Mouse (Mus musculus) megakaryocyte progenitor cell, adult 5-6 weeks (primary cell): ENCODE data around the gene Acot7. TPM values are rescaled to one million over a fixed set of nuclear protein-coding genes. Genes with fewer than 3 reads are reported as not detected.
"Not testable (repeated sequence)": the region's sequence is repeated elsewhere in the genome, so short reads cannot be mapped to it uniquely, and the experiment has no call there.

ENCODE experiments used
- ATAC-seq: replicated peaks from 2 replicates; pipeline ENCODE4 v1.8.0; 2016; ENCODE audit warnings: mild to moderate bottlenecking, moderate TSS enrichment, inconsistent platforms; ENCODE audit not compliant: poor library complexity
- total RNA-seq, 2 experiments: library from RNA; stranded (forward) in 1 of 2; stranded (reverse) in 1 of 2; fragments of 157-497, 149-512 nt in 1 of 2; fragments of 200-1000 nt in 1 of 2; gene quantifications; 2 replicates each; pipeline versions ENCODE4 v1.2.3 to v1.2.4; 2015 to 2017

Gene Acot7
- total RNA-seq, 2 experiments from 2014 or later: 76.7 to 79.3 TPM

DNA sequence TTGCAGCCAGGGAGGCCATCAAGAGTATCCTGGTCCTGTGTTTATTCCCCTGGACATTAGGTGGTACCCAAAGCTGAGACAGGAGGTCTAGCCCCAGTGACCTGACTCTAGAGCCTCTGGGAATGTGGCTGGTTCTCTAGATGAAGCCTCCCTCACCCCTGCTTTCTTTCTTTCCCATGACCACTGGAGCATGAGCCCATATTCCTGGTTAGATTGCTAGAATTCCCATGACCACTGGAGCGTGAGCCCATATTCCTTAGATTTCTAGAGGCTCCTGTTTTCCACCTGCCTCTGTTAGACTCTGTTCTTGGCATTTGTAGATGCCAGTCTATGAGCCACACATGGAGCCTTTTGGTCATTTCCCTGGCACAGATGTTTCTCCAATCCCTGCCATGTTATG lies 24.5 kb downstream of the Acot7 start:
- ATAC-seq: no peak

DNA sequence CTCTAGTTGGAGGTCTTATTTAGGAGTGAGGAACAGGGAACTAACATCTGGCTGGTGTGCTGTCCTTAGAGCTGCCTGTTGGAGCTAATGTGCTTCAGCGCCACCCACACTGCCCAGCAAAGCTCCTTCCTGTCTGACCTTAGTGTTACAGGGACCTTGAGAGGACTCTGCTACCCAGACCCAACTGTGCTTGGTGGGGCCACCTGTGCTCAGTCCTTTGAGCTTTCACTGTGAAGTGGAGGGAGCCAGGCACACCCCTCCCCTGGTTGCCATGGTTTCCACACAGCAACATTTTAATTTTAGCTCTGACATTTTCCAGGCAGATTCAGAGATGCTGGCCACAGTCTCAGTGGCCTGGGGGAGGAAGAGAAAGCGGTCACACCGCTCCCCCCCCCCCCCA lies 25.0 kb downstream of the Acot7 start:
- no peak for ATAC-seq

DNA sequence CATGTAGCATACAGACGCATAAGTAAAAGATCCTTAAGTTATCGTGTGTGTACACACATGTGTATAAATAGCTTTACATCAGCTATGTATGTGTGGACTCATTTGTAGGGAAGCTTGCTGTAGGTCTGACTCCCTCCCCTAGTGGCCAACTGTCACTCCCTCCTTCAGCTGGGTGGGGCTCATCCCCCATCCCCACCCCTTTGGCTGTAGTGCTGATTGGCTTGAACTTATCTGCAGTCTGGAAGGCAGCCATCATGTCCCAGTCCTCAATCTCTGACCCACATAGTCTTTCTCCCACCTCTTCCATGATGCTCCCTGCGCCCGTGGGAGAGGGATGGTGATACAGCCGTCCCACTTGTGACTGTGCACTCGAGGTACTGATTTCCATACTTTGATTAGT lies 26.7 kb downstream of the Acot7 start:
- ATAC-seq: peak; percentile 79

DNA sequence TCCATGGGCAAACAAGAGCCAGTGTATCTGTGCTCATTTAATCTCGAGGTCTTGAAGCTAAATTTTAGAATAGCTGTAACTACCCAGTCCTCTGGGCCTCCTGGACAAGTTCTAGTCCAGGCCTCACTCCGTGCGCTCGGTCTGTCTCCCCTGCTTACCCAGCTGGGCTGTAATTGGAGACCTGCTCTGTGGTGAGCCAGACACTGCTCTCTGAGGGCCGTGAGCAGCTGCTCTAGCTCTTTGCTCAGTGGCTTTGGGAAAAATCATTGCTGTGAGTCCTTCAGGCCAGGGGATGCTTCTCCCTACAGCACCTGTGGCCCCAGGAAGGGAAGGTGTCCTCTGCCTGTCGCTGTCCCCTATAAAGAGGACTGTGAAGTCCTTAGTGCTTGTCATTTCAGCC lies 28.3 kb downstream of the Acot7 start:
- no peak for ATAC-seq

DNA sequence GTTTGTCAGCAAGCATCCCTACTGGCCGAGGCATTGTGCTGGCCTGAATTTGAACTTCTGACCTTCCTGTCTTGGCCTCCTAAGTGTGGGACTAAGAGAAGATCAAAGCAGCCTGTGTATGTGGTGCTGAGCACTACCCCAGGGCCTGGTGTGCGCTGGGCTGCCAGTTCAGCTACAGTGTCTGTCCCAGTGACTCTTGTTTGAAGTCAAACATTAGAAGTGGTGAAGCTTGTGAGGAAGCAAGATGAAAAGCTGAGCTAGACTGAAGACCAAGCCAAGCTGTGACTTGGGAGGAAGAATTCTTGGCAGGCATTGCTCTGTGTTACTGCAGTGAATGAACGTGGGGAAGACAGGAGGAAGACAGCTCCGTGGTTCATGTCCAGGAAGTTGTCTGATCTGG lies 31.7 kb downstream of the Acot7 start:
- ATAC-seq: no peak

DNA sequence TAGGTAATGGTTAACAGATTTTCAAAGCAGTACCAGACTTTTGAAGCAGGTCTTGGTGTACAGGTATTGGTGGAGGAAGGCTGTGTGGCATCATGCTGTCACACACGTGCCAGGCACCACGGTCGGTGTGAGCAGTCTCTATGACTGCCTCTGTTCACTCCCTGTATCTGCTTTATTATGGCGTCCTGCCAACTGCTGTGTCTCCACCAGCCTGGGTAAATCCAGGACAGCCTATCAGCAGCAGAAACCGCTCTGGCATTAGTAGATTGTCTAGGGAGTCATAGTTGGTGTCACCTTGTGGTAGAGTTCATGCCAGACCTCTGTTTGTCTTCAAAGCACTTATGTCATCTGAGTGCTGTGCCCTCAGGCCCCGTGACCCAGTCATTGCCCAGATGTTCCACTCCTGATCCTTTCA lies 34.2 kb downstream of the Acot7 start:
- peak; percentile 84 for ATAC-seq

DNA sequence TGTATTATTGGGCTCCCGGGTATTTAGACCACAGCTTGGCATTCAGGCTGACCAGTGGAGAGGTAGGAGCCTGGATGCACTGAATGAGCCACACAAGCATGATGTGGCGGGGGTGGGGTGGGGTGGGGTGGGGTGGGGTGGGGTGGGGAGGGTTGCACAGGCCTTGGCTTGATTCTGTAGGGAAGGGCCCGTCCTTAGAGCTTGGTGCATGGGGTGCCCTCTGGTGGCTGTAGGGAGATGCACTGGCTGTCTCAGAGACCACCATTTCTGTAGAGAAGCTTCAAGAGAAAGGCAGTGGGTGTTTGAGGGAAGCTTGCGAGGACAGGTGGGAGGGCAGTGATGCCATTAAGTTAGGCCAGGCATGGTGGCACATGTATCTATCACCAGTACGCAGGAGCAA lies 34.6 kb downstream of the Acot7 start:
- peak; percentile 70 for ATAC-seq

DNA sequence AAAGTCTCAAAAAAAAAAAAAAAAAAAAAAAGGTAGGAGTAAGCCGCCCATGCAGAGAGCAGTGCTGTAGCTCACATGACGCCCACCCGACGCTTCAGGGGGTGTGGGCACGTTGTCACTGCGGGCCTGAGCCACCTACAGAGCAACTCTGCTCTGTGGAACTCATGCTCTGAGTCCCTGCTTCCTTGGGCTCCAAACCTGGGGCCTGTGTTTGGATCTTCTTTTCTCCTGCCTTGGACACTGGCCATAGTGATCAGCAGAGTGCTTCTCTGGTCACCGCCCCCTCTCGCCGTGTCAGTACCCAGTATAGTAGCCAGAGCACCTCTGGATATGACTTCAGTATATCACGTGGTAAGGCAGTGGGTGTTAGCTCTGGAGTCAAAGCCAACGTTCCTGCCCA lies 35.0 kb downstream of the Acot7 start:
- no peak for ATAC-seq

DNA sequence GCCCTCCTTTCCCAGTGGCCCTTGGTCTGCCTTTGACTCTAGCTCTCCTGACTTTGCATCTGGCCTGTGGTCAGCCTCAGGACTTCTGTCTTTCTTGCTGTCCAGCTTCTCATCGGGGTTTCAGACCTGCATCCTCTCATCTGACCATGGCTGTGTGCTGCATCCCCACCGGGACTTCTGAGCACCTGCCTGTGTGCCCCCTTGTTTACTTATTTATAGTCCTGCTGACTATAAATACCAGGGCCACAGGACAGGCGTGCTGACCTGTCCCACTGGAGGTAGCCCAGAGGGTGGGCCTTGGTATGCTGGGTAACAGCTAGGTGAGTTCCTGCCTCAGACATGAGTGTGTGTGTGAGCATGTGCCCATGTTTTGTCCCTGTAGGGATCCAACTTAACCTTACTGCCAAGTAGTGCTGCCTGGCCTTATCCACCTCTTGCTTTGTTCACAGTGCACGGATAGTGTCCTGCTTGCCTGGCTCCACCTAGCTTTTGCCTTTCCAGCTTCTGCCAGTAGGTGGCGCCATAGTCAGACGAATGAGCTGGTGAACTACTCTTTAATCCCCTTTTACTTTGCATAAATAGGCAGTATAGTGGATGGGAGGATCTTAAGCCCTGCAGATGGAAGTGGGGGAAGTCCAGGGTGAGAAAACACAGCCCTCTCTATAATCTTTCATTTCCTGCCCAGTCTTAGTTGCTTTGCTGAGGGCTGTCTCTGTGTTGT lies 36.0 kb downstream of the Acot7 start:
- ATAC-seq: peak; percentile 78

DNA sequence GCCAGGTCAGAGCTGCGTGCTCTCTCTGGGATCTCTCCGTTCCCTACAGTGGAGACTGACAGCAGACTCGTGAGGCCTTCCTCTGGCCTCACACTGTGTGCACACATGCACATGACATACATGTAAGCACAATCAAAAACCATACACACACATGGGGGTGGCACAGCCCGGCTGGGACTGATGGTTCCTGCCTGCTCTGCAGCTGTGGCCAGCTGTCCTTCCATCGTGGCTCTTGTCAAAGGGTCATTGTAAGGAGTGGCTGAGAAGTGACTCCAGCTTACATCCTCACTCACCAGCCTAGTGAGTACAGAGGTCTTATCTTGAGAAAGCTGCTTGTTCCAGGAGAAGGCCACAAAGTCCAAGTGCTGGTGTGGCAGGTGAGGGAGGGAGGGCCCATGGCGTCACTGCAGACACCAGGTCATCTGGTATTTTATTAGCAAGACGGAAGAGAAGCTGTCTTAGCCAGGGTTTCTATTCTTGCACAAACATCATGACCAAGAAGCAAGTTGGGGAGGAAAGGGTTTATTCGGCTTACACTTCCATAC lies 37.0 kb downstream of the Acot7 start:
- no peak for ATAC-seq

DNA sequence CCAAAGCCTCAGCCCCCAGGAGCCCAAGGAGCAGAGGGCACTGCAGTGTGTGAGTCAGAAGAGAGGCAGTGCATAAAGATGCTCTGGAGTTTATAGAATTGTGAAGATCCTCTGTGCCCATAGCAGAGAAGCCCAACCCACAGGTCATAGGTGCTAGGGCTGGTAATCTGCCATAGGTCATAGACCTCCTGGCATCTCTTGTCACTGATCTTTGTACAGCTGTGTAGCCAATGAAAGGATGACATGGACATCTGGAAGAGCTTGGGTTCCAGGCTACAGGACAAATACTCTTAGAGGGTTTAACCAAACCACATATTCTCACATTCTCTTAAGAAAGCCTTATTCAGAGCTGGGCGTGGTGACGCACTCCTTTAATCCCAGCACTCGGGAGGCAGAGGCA lies 41.7 kb downstream of the Acot7 start:
- no peak for ATAC-seq

DNA sequence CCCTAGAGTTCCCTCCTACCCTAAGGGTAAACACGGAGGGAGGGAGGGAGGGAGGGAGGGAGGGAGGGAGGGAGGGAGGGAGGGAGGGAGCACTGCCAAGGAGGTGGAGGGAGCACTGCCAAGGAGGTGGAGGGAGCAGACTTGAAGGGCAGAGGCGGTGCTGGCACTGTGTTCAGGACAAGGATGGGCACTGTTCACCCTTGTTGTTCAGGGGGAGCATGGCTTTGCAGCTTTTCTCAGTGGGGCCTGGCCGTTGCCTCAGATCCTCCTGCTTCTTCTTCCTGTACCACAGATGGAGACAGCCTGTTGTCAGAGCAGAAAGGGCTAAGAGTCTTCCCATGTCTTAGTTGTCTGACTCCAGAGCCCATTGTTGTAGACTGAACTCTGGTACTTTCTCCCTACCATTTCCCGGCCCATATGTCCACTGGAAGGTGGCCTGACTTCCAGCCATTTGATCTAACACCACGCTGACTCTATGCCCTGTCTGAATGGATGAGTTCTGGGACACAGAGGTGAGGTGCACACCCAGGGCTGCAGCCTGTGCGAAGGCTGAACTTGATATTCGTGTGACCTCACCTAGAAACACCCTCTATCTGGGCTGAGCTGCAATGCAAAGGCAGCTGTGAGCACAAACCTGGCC lies 43.0 kb downstream of the Acot7 start:
- no peak for ATAC-seq

DNA sequence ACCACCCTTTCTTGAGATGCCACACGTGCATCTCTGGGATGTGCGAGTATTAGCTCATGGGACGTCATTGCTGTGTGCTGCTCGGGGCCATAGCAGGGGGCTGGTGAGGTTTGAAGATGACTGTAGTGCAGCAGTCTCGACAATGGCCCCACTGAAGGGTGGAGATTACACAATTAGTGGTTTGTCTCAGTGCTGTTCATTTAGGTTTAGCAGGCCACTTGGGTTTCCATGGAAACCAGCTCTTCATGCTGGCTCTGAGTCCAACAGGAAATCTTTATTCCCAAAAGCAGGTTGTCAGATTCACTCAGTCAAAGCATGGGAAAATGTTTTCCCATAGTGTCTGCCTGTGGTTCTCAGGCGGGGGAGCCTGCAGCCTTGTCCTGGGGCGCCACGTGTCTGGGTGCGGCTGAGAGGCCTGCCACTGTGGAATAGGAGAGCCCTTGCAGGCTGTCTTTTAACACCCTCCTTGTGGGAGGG lies 43.5 kb downstream of the Acot7 start:
- ATAC-seq: peak; percentile 65

DNA sequence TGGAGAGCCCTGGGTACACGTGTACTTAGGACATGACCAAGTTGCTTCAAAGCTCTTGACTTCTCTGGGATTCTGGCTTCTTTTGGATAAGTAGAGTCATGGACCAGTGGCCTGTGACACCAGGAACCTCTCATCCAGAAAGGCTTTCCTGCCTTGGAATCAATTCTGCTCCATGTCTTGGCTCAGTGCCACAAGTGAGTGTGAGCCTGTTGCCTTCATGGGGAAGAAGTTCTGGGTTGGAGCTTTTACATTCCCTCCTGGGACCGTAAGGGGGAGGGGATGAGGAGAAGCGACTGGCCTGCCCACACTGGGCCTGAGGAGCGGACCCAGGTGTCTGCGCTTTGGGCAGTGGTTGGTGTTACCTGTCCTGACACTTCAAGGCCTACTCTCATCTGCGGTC lies 44.2 kb downstream of the Acot7 start:
- ATAC-seq: no peak

DNA sequence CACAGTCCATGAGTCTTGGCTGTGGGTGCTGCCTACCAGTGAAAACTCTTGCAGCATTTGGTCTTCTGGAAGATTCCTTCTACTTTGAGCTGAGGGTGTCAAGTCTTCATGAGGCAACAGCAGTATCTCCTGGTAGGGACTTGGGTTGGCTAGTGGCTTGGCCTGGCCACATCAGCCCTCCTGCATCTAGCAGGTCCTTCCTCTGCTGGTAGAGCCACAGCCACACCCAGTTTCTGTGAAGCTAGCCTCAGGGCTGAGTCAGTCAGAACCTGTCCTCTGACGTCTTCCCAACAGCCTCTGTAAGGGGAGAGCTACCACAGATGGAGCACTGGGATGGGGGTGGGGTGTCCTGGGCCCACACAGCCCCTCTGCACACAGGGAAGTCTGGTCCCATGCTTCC lies 44.6 kb downstream of the Acot7 start:
- ATAC-seq: no peak

DNA sequence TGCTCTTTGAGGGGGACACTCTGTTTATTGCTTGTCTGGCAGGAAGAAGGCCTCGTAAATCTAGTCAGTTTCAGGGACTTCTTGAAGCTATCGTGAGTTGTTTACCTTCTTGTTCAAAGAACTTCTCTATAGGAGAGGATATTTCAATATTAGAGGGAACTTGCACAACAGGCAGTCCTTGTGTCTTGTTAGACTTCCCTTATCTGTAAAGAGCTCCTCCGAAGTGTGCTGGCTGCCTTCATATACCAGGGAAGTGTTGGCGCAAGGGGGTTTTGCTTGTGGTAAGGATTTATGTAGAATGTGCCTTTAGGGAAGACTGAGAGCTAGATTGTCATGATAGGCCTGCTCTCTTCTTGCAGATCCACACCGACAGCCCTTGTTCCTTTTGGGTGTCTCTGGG lies 46.2 kb downstream of the Acot7 start:
- peak; percentile 88 for ATAC-seq

DNA sequence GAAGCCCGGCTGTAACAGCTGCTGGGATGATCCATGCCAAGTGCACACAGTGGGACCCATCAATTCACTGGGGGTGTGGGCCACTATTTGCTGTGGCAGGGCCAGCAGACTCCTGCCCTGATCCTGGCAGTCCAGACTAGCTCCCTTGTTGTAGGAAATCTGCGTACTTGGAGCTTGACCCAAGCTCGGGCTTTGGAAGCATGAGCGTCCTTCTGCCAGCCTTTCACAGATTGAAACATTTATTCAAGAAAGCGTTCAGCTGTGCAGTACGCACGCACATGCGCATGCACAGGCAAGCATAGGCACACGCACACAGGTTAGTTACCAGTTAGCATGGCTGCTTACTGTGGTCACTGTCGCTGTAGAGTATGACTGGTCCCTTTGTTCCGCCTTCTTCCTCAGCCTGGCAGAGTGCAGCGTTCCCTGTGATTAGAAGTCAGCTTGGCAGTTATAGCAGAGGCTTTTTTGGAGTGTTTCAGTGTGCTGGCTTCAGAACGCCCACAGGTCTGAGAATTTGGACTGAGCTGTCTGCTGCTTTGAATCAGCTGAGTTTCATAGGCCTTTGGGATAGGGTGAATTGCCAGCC lies 49.1 kb downstream of the Acot7 start:
- ATAC-seq: no peak

DNA sequence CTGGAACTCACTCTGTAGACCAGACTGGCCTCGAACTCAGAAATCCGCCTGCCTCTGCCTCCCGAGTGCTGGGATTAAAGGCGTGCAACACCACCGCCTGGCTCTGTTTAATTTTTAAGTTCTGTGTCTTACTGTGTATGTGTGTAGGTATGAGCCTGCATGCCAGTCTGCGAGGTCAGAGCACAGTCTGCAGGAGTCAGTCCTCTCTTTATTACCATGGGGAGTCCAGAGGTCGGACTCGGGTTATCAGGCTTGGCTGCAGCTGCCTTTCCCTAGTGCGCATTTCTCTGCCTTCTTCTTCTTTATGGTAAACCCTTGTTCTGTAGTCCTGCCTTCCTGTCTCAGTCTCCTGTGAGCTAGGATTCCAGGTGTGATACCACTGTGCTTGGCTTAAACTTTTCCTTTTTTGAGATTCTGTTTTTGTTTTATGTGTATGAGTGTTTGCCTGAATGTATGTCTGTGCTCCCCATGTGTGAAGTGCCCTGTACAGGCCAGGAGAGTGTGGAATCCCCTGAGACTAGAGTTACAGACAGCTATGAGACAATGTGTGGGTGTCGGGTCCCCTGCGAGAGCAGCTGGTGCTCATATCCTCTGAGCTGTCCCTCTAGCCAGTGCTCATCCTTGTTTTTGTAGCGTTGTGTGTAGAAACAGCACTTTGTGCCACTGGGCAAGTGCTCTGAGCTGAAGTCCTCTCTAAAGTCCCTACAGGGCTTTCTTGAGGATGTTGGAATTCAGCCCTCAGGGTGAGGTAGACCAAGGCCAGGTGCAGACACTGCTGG lies 50.0 kb downstream of the Acot7 start:
- ATAC-seq: no peak

DNA sequence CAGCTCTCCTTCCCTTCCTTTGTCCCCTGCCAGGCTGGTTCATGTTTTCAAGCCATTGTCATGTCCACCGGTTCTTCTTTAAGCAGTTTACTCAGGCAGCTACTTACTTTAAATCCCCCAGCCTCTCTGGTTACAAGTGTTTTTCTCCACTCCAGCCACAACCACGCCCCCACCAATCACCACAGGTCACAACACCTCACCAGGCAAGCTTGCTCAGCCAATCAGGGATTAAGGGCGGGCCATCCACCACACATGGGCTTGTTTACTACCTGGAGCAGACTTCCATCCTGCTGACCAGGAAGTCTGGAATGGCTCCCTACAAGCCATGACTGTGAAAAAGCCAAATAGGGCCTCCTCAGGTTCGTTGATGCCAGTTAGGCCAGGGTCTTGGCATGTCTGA lies 52.4 kb downstream of the Acot7 start:
- not testable (repeated sequence) for ATAC-seq

DNA sequence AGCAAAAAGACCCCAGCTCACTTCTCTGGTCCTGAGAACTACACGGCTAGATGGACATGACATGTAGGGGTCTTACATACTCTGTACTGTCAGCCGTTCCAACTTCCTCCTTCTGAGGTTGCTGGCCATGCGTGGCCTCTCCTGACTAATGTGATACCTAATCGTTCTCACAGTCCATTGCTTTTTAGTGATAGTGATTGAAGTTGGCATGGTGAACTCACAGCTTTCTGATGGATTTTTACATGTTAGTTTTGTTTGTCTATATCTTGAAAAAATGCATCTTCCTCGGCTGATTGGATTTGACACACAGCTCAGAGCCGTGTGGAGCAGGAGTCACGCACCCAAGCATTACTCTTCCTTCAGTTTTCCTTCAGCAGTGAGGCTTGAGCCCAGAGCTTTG lies 53.4 kb downstream of the Acot7 start:
- ATAC-seq: no peak

DNA sequence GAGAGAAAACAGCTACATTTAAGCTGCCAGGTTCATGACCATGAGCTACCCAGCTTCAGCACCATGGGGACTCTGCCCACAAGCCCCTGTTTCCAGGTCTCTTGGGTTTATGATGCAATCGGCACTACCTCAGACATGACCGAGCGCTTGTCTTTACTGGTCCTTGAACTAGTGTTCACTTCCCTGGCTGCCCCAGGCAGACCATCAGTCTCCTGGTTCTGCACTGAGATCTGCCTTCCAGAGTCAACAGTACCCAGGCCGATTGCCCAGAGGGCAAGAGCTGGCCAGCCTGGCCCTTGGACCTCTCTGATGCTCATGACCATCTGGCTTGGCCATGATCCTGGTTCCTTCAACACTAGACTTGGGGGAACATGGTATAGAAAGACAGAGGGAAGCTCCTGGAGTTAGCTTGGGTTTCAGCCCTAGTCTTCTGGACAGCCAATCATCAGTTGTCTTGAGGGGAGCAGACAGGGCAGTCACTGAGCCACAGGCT lies 54.5 kb downstream of the Acot7 start:
- no peak for ATAC-seq
